Mouse (Mus musculus) heart, embryonic 14.5 days (tissue): ENCODE data around the gene Sirpa. TPM values are rescaled to one million over a fixed set of nuclear protein-coding genes. Genes with fewer than 3 reads are reported as not detected.
A peak's percentile ranks its signal among the peaks of the same experiment; 100 is the strongest.

Experiments used
- ATAC-seq: fragments of 200-750 bp; cut with Nextera tagmentation; 2 replicates; pipeline ENCODE4 v1.8.0; 2017; ENCODE audit warnings: low read depth, moderate TSS enrichment; ENCODE audit not compliant: insufficient number of reproducible peaks, insufficient read depth, low FRiP score
- H3K27ac ChIP-seq, 2 experiments: fragments of 200-500 bp in 1 of 2; fragments of 300-500 bp in 1 of 2; sonication (generic) in 1 of 2; replicated peaks in 1 of 2; 2 replicates each; pipeline ENCODE4 v1.5.1; 2012 to 2014; ENCODE audit warnings: low read depth in 2 of 2, low read length in 2 of 2, control low read depth in 1 of 2, mild to moderate bottlenecking in 1 of 2, mixed read lengths in 1 of 2; ENCODE audit not compliant: control insufficient read depth in 1 of 2, insufficient read depth in 1 of 2
- H3K27me3 ChIP-seq: fragments of 300-500 bp; sonication (generic); 2 replicates; pipeline ENCODE4 v1.6.1; 2014; ENCODE audit warnings: mild to moderate bottlenecking, low read length, control low read depth; ENCODE audit not compliant: control insufficient read depth, insufficient read depth
- H3K36me3 ChIP-seq: fragments of 300-500 bp; sonication (generic); 2 replicates; pipeline ENCODE4 v1.6.1; 2014; ENCODE audit warnings: mild to moderate bottlenecking, control low read depth, low read length, mixed read lengths; ENCODE audit not compliant: control insufficient read depth, insufficient read depth
- H3K4me1 ChIP-seq, 2 experiments: fragments of 200-500 bp in 1 of 2; fragments of 300-500 bp in 1 of 2; sonication (generic) in 1 of 2; 2 replicates each; pipeline ENCODE4 v1.6.1; 2012 to 2014; ENCODE audit warnings: low read length in 2 of 2, control low read depth in 1 of 2, mixed read lengths in 1 of 2; ENCODE audit not compliant: control insufficient read depth in 2 of 2, insufficient read depth in 2 of 2
- H3K4me2 ChIP-seq: fragments of 300-500 bp; sonication (generic); 2 replicates; pipeline ENCODE4 v1.6.1; 2014; ENCODE audit warnings: mild to moderate bottlenecking, low read length
- H3K4me3 ChIP-seq, 2 experiments: fragments of 200-500 bp in 1 of 2; fragments of 300-500 bp in 1 of 2; sonication (generic) in 1 of 2; 2 replicates each; pipeline ENCODE4 v1.5.1; 2012 to 2014; ENCODE audit warnings: low read length in 2 of 2, mild to moderate bottlenecking in 2 of 2, control low read depth in 1 of 2, low read depth in 1 of 2, moderate library complexity in 1 of 2; ENCODE audit not compliant: control insufficient read depth in 1 of 2, insufficient read depth in 1 of 2
- H3K9ac ChIP-seq: fragments of 300-500 bp; sonication (generic); 2 replicates; pipeline ENCODE4 v1.6.1; 2014; ENCODE audit warnings: mild to moderate bottlenecking, low read length
- H3K9me3 ChIP-seq: fragments of 300-500 bp; sonication (generic); 2 replicates; pipeline ENCODE4 v1.6.1; 2016; ENCODE audit warnings: low read length, control low read depth; ENCODE audit not compliant: control insufficient read depth
- WGBS: fragments of 180-500 bp; shearing (Covaris S2); extraction: QIAGEN DNeasy Blood & Tissue Kit; methylation state at CpG from one replicate; pipeline ENCODE4 v1.1.7; 2014; 5-methylcytosine and 5-hydroxymethylcytosine counted together
- polyA plus RNA-seq: library from polyadenylated mRNA; unstranded; fragments of >200 nt; fragmentation: Nextera tagmentation; extraction: Ambion mirVana; gene quantifications from 2 replicates; pipeline ENCODE4 v1.2.1, GENCODE M21; 2014

Gene Sirpa
- polyA plus RNA-seq, 1 experiment from 2014 or later = 19.8 TPM

DNA sequence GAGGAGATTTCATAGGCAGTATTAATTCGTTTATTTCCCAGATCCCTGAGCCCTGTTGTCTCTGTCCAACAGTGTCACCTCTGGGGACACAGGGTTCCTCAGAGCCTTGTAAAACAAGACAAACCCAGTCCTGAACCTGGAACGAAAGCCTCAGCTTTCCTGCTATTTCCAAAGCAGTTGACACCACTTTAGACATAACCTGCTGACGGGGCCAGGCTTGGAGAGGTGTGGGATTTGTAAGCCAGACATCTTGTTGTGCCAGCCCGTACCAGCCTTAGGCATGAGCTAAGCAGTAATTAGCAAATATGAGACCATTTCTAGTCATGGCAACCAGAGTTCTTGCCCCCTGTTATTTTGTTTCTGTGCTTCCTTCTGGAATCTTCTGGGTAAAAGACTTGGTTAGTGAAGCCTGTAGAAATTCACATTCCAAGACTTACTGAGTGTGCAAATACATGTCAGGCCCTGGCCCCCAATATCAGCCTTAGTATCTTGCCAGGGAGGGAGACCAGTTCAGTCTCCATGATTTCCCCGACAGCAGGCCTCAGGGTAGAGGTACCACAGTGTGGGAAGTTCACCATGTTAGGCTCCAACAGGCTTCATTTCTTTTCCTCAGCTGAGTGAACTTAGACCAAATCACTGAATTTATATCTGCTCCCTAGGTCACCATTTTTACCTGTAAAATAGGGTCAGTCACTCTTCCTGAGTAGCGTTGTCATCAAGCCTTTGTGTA, 36.0 kb downstream of the Sirpa start:
- ATAC-seq = no peak
- Histone ChIP-seq H3K9ac (no peak overlapping the region), H3K4me3 (no peak overlapping the region), H3K27me3 (no peaks in the 10 kb centered on the region), H3K9me3 (no peaks in the 10 kb centered on the region), H3K27ac (no peak overlapping the region), H3K36me3 (peaks cover 17% of the 10 kb centered on the region), H3K4me1 (peaks cover 16 to 28% of the 10 kb centered on the region in 2 experiments), H3K4me2 (no peak overlapping the region)
- WGBS = 80% methylated on average over 6 of the region's 6 CpGs

- Histone ChIP-seq H3K9ac (no peak overlapping the region), H3K36me3 (peaks cover 17% of the 10 kb centered on the region), H3K27me3 (no peaks in the 10 kb centered on the region), H3K27ac (no peak overlapping the region), H3K4me2 (no peak overlapping the region), H3K9me3 (no peaks in the 10 kb centered on the region), H3K4me1 (peaks cover 17 to 26% of the 10 kb centered on the region in 2 experiments), H3K4me3 (no peak overlapping the region)
- 94% methylated on average over 15 of the region's 15 CpGs for WGBS
- no peak for ATAC-seq
Measured at GRCm38 (mm10) chr2:129629786-129630531, 37.3 kb downstream of the Sirpa start.

DNA sequence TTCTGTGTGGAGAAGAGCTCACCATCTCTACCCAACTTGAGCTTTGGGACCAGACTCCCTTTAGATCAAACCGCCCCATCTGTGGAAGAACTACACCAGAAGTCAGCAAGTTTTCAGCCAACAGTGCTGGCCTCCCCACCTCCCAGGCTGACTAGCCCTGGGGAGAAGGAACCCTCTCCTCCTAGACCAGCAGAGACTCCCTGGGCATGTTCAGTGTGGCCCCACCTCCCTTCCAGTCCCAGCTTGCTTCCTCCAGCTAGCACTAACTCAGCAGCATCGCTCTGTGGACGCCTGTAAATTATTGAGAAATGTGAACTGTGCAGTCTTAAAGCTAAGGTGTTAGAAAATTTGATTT, 37.9 kb downstream of the Sirpa start:
- H3K36me3 ChIP-seq = peaks cover 17% of the 10 kb centered on the region
- 92% methylated on average over 3 of the region's 3 CpGs for WGBS
- H3K27ac ChIP-seq = no peak overlapping the region
- no peak for ATAC-seq
- no peaks in the 10 kb centered on the region for H3K9me3 ChIP-seq
- H3K9ac ChIP-seq = no peak overlapping the region
- peaks cover 17 to 26% of the 10 kb centered on the region in 2 experiments for H3K4me1 ChIP-seq
- no peaks in the 10 kb centered on the region for H3K27me3 ChIP-seq
- no peak overlapping the region for H3K4me2 ChIP-seq
- H3K4me3 ChIP-seq = no peak overlapping the region

- Histone ChIP-seq H3K9me3 (no peaks in the 10 kb centered on the region), H3K4me1 (peaks cover 17 to 26% of the 10 kb centered on the region in 2 experiments), H3K36me3 (peaks cover 17% of the 10 kb centered on the region), H3K4me3 (no peak overlapping the region), H3K27me3 (no peaks in the 10 kb centered on the region), H3K9ac (no peak overlapping the region), H3K4me2 (no peak overlapping the region), H3K27ac (0 out of 4 replicates have a peak overlapping the region, but pooled peaks of 1 of the 2 experiments have one; percentile 6)
- WGBS = 60% methylated on average over 7 of the region's 7 CpGs
- ATAC-seq = no peak
Measured at GRCm38 (mm10) chr2:129630978-129631660, 38.5 kb downstream of the Sirpa start.

- Histone ChIP-seq H3K9ac (no peak overlapping the region), H3K27ac (no peak overlapping the region), H3K36me3 (peaks cover 17% of the 10 kb centered on the region), H3K27me3 (no peaks in the 10 kb centered on the region), H3K9me3 (no peaks in the 10 kb centered on the region), H3K4me1 (peaks cover 17 to 23% of the 10 kb centered on the region in 2 experiments), H3K4me2 (no peak overlapping the region), H3K4me3 (no peak overlapping the region)
- no peak for ATAC-seq
- 86% methylated on average over 7 of the region's 7 CpGs for WGBS
Measured at GRCm38 (mm10) chr2:129632324-129632723, 39.7 kb downstream of the Sirpa start.

GRCm38 (mm10) chr2:129633077-129633732, 40.6 kb downstream of the Sirpa start:
- Histone ChIP-seq H3K4me1 (peaks cover 15 to 17% of the 10 kb centered on the region in 2 experiments), H3K27ac (peak overlapping the region; percentile 35 to 39; a peak in 1 of 4 replicates), H3K4me2 (no peak overlapping the region), H3K9me3 (no peaks in the 10 kb centered on the region), H3K36me3 (peaks cover 17% of the 10 kb centered on the region), H3K9ac (no peak overlapping the region), H3K4me3 (no peak overlapping the region), H3K27me3 (no peaks in the 10 kb centered on the region)
- no peak for ATAC-seq
- WGBS = 40% methylated on average over 9 of the region's 9 CpGs

DNA sequence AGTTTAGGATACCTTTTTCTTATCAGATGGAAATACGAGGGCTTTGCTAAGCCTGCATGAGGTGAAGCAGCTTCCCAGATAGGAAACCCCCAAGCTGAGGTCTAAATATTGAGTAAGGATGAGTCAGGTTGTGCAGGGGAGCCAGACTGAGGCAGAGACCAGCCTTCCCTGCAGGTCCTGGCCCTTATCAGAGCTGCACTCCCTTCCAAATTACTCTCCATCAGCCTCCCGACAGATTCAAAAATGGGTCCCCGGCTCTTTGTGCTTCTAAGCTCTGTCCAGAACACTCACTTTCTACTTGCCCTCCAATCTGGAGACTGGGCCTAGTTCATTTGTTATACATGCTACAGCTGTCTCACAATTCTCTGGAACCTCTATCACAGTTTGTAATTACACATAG, 41.3 kb downstream of the Sirpa start:
- peaks cover 15 to 17% of the 10 kb centered on the region in 2 experiments; a peak in 3 of 4 replicates for H3K4me1 ChIP-seq
- H3K36me3 ChIP-seq = peaks cover 17% of the 10 kb centered on the region
- H3K4me3 ChIP-seq = no peak overlapping the region
- no peak overlapping the region for H3K27ac ChIP-seq
- H3K27me3 ChIP-seq = no peaks in the 10 kb centered on the region
- no peak for ATAC-seq
- no peak overlapping the region for H3K9ac ChIP-seq
- H3K9me3 ChIP-seq = no peaks in the 10 kb centered on the region
- 29% methylated on average over 3 of the region's 3 CpGs for WGBS
- no peak overlapping the region for H3K4me2 ChIP-seq
